Mouse (Mus musculus): ENCODE data around the gene Cpt1a. TPM values are rescaled to one million over a fixed set of nuclear protein-coding genes. Genes with fewer than 3 reads are reported as not detected.

Gene Cpt1a
- polyA plus RNA-seq, 1 experiment from 2014 or later = 16.2 TPM

GRCm38 (mm10) chr19:3333247-3333646 is 11.1 kb downstream of the Cpt1a start:
- 49% methylated on average over 6 of the region's 6 CpGs for WGBS
- no peak for ATAC-seq (ENCODE audit: low FRiP score, low read depth)

GRCm38 (mm10) chr19:3333694-3334515 is 11.8 kb downstream of the Cpt1a start:
- H3K4me2 ChIP-seq (replicated peaks) = no peak overlapping the region
- no peaks in the 10 kb centered on the region for H3K27me3 ChIP-seq
- no peaks in the 10 kb centered on the region for H3K4me1 ChIP-seq
- H3K36me3 ChIP-seq = no peaks in the 10 kb centered on the region
- H3K4me3 ChIP-seq = no peak overlapping the region
- no peaks in the 10 kb centered on the region for H3K9me3 ChIP-seq
- H3K9ac ChIP-seq = no peak overlapping the region
- WGBS = 78% methylated on average over 17 of the region's 17 CpGs
- H3K27ac ChIP-seq = no peak overlapping the region
- ATAC-seq (ENCODE audit: low FRiP score, low read depth) = no peak

More at GRCm38 (mm10) chr19:3333247-3333646, 11.1 kb downstream of the Cpt1a start:
- no peaks in the 10 kb centered on the region for H3K9me3 ChIP-seq
- no peak overlapping the region for H3K4me2 ChIP-seq (replicated peaks)
- no peak overlapping the region for H3K9ac ChIP-seq
- no peaks in the 10 kb centered on the region for H3K4me1 ChIP-seq
- H3K27ac ChIP-seq = no peak overlapping the region
- no peaks in the 10 kb centered on the region for H3K27me3 ChIP-seq
- no peaks in the 10 kb centered on the region for H3K36me3 ChIP-seq
- H3K4me3 ChIP-seq = no peak overlapping the region

- H3K4me1 ChIP-seq = no peaks in the 10 kb centered on the region
- no peak overlapping the region for H3K4me2 ChIP-seq (replicated peaks)
Observed at GRCm38 (mm10) chr19:3334550-3334949, 12.4 kb downstream of the Cpt1a start.

GRCm38 (mm10) chr19:3335917-3336316 is 13.8 kb downstream of the Cpt1a start:
- Histone ChIP-seq H3K27me3 (no peaks in the 10 kb centered on the region), H3K4me3 (no peak overlapping the region), H3K9me3 (no peaks in the 10 kb centered on the region), H3K4me1 (no peaks in the 10 kb centered on the region), H3K4me2 (replicated peaks) (no peak overlapping the region), H3K9ac (no peak overlapping the region), H3K27ac (no peak overlapping the region), H3K36me3 (no peaks in the 10 kb centered on the region)
- ATAC-seq (ENCODE audit: low FRiP score, low read depth) = no peak
- 66% methylated on average over 1 of the region's 1 CpGs for WGBS

More at GRCm38 (mm10) chr19:3334550-3334949, 12.4 kb downstream of the Cpt1a start:
- Histone ChIP-seq H3K27ac (no peak overlapping the region), H3K27me3 (no peaks in the 10 kb centered on the region), H3K4me3 (no peak overlapping the region), H3K9ac (no peak overlapping the region), H3K36me3 (no peaks in the 10 kb centered on the region), H3K9me3 (no peaks in the 10 kb centered on the region)
- WGBS = 80% methylated on average over 4 of the region's 4 CpGs
- ATAC-seq (ENCODE audit: low FRiP score, low read depth) = no peak

- H3K4me1 ChIP-seq = no peaks in the 10 kb centered on the region
- no peaks in the 10 kb centered on the region for H3K27me3 ChIP-seq
- H3K4me3 ChIP-seq = no peak overlapping the region
- ATAC-seq (ENCODE audit: low FRiP score, low read depth) = 0 out of 2 replicates have a peak, but pooled peaks have one; percentile 13
- H3K9me3 ChIP-seq = no peaks in the 10 kb centered on the region
- H3K4me2 ChIP-seq (replicated peaks) = no peak overlapping the region
- H3K36me3 ChIP-seq = no peaks in the 10 kb centered on the region
- WGBS = 56% methylated on average over 8 of the region's 8 CpGs
- no peak overlapping the region for H3K9ac ChIP-seq
- no peak overlapping the region for H3K27ac ChIP-seq
Observed at GRCm38 (mm10) chr19:3336485-3337255, 14.5 kb downstream of the Cpt1a start.

- WGBS = 85% methylated on average over 8 of the region's 8 CpGs
Observed at GRCm38 (mm10) chr19:3339187-3339586, 17.1 kb downstream of the Cpt1a start.

GRCm38 (mm10) chr19:3341021-3341420 is 18.9 kb downstream of the Cpt1a start:
- WGBS = 71% methylated on average over 3 of the region's 3 CpGs
- Histone ChIP-seq H3K4me2 (replicated peaks) (no peak overlapping the region), H3K27me3 (no peaks in the 10 kb centered on the region), H3K4me3 (no peak overlapping the region), H3K9ac (no peak overlapping the region), H3K4me1 (no peaks in the 10 kb centered on the region), H3K9me3 (no peaks in the 10 kb centered on the region), H3K27ac (no peak overlapping the region), H3K36me3 (no peaks in the 10 kb centered on the region)
- ATAC-seq (ENCODE audit: low FRiP score, low read depth) = no peak

More at GRCm38 (mm10) chr19:3339187-3339586, 17.1 kb downstream of the Cpt1a start:
- Histone ChIP-seq H3K27ac (no peak overlapping the region), H3K4me1 (no peaks in the 10 kb centered on the region), H3K36me3 (no peaks in the 10 kb centered on the region), H3K9me3 (no peaks in the 10 kb centered on the region), H3K4me3 (no peak overlapping the region), H3K27me3 (no peaks in the 10 kb centered on the region), H3K4me2 (replicated peaks) (no peak overlapping the region), H3K9ac (no peak overlapping the region)
- no peak for ATAC-seq (ENCODE audit: low FRiP score, low read depth)

GRCm38 (mm10) chr19:3343929-3344328 is 21.8 kb downstream of the Cpt1a start:
- Histone ChIP-seq H3K27me3 (no peaks in the 10 kb centered on the region), H3K27ac (no peak overlapping the region), H3K9me3 (no peaks in the 10 kb centered on the region), H3K36me3 (no peaks in the 10 kb centered on the region), H3K4me2 (replicated peaks) (no peak overlapping the region), H3K4me1 (no peaks in the 10 kb centered on the region), H3K4me3 (no peak overlapping the region), H3K9ac (no peak overlapping the region)
- no peak for ATAC-seq (ENCODE audit: low FRiP score, low read depth)
- 73% methylated on average over 3 of the region's 3 CpGs for WGBS

- no peak for ATAC-seq (ENCODE audit: low FRiP score, low read depth)
Observed at GRCm38 (mm10) chr19:3344636-3345544, 22.8 kb downstream of the Cpt1a start.

GRCm38 (mm10) chr19:3347784-3348183 is 25.6 kb downstream of the Cpt1a start:
- WGBS = 89% methylated on average over 1 of the region's 1 CpGs
- no peak for ATAC-seq (ENCODE audit: low FRiP score, low read depth)
- no peak overlapping the region for H3K4me2 ChIP-seq (replicated peaks)

More at GRCm38 (mm10) chr19:3344636-3345544, 22.8 kb downstream of the Cpt1a start:
- 73% methylated on average over 8 of the region's 8 CpGs for WGBS
- Histone ChIP-seq H3K4me3 (no peak overlapping the region), H3K36me3 (no peaks in the 10 kb centered on the region), H3K27me3 (no peaks in the 10 kb centered on the region), H3K9ac (no peak overlapping the region), H3K9me3 (no peaks in the 10 kb centered on the region), H3K4me2 (replicated peaks) (no peak overlapping the region), H3K4me1 (no peaks in the 10 kb centered on the region), H3K27ac (no peak overlapping the region)

GRCm38 (mm10) chr19:3353415-3354111 is 31.4 kb downstream of the Cpt1a start:
- 0 out of 2 replicates have a peak, but pooled peaks cover 4% of the 10 kb centered on the region for H3K9me3 ChIP-seq
- H3K4me2 ChIP-seq (replicated peaks) = no peak overlapping the region
- no peak overlapping the region for H3K9ac ChIP-seq
- no peak for ATAC-seq (ENCODE audit: low FRiP score, low read depth)
- no peak overlapping the region for H3K4me3 ChIP-seq
- H3K27me3 ChIP-seq = no peaks in the 10 kb centered on the region
- peaks cover 24% of the 10 kb centered on the region for H3K36me3 ChIP-seq
- WGBS = 64% methylated on average over 7 of the region's 7 CpGs
- H3K27ac ChIP-seq = no peak overlapping the region
- 0 out of 2 replicates have a peak, but pooled peaks cover 3% of the 10 kb centered on the region for H3K4me1 ChIP-seq

More at GRCm38 (mm10) chr19:3347784-3348183, 25.6 kb downstream of the Cpt1a start:
- Histone ChIP-seq H3K9me3 (no peaks in the 10 kb centered on the region), H3K27ac (no peak overlapping the region), H3K36me3 (0 out of 2 replicates have a peak, but pooled peaks cover 5% of the 10 kb centered on the region), H3K9ac (no peak overlapping the region), H3K4me3 (no peak overlapping the region), H3K4me1 (no peaks in the 10 kb centered on the region), H3K27me3 (no peaks in the 10 kb centered on the region)

Data from limb, embryonic 13.5 days (tissue).